Mouse (Mus musculus): Measurements from ENCODE around the gene Dok5. TPM values are rescaled to one million over a fixed set of nuclear protein-coding genes. Genes with fewer than 3 reads are reported as not detected.

Gene Dok5
- total RNA-seq, 2 experiments from 2014 or later, result 0.36 to 0.96 TPM

GRCm38 (mm10) chr2:170795242-170795641 is 63.6 kb downstream of the Dok5 start:
- DNase-seq, result no peak

- DNase-seq, result no peak
These were observed 71.4 kb downstream of the Dok5 start for GRCm38 (mm10) chr2:170802984-170803383.

- DNase-seq, result no peak
These were observed 76.1 kb downstream of the Dok5 start for GRCm38 (mm10) chr2:170807555-170808258.

GRCm38 (mm10) chr2:170808259-170808789 is 76.7 kb downstream of the Dok5 start:
- DNase-seq, result no peak

- DNase-seq, result no peak
These were observed 79.7 kb downstream of the Dok5 start for GRCm38 (mm10) chr2:170811356-170811755.

- DNase-seq, result no peak
These were observed 84.7 kb downstream of the Dok5 start for GRCm38 (mm10) chr2:170816302-170816701.

- DNase-seq, result no peak
These were observed 85.6 kb downstream of the Dok5 start for GRCm38 (mm10) chr2:170817112-170817703.

GRCm38 (mm10) chr2:170826821-170827441 is 95.3 kb downstream of the Dok5 start:
- DNase-seq, result peak; percentile 66 to 70

- no peak for DNase-seq
These were observed 97.2 kb downstream of the Dok5 start for GRCm38 (mm10) chr2:170828757-170829156.

GRCm38 (mm10) chr2:170829191-170829611 is 97.6 kb downstream of the Dok5 start:
- peak in 1 of 2 experiments; percentile 6 for DNase-seq

GRCm38 (mm10) chr2:170829988-170830387 is 98.4 kb downstream of the Dok5 start:
- no peak for DNase-seq

- DNase-seq, result no peak
These were observed 105.3 kb downstream of the Dok5 start for GRCm38 (mm10) chr2:170836862-170837261.

GRCm38 (mm10) chr2:170837363-170837762 is 105.8 kb downstream of the Dok5 start:
- DNase-seq, result no peak

GRCm38 (mm10) chr2:170837824-170838557 is 106.4 kb downstream of the Dok5 start:
- DNase-seq, result peak; percentile 41 to 50

GRCm38 (mm10) chr2:170841441-170841965 is 109.9 kb downstream of the Dok5 start:
- DNase-seq, result no peak

GRCm38 (mm10) chr2:170845511-170845910 is 113.9 kb downstream of the Dok5 start:
- no peak for DNase-seq

GRCm38 (mm10) chr2:170850058-170850457 is 118.5 kb downstream of the Dok5 start:
- DNase-seq, result no peak

- DNase-seq, result no peak
These were observed 120.7 kb downstream of the Dok5 start for GRCm38 (mm10) chr2:170852337-170852736.

- DNase-seq, result no peak
These were observed 123.6 kb downstream of the Dok5 start for GRCm38 (mm10) chr2:170855210-170855609.

- DNase-seq, result peak in 1 of 2 experiments; percentile 7
These were observed 124.5 kb downstream of the Dok5 start for GRCm38 (mm10) chr2:170856085-170856484.

- DNase-seq, result no peak
These were observed 125.9 kb downstream of the Dok5 start for GRCm38 (mm10) chr2:170857507-170857906.

GRCm38 (mm10) chr2:170858640-170859039 is 127.0 kb downstream of the Dok5 start:
- DNase-seq, result no peak

Data from adrenal gland, postnatal 36 days (tissue).